Mouse (Mus musculus) T-cell, adult 2 months (primary cell): ENCODE results near the gene Rhbdf2.
A peak's percentile ranks its signal among the peaks of the same experiment; 100 is the strongest.

Experiments
- DNase-seq: peaks from one replicate; pipeline ENCODE4 v3.0.0; 2022; ENCODE audit warnings: low spot score

The Rhbdf2 gene

DNA sequence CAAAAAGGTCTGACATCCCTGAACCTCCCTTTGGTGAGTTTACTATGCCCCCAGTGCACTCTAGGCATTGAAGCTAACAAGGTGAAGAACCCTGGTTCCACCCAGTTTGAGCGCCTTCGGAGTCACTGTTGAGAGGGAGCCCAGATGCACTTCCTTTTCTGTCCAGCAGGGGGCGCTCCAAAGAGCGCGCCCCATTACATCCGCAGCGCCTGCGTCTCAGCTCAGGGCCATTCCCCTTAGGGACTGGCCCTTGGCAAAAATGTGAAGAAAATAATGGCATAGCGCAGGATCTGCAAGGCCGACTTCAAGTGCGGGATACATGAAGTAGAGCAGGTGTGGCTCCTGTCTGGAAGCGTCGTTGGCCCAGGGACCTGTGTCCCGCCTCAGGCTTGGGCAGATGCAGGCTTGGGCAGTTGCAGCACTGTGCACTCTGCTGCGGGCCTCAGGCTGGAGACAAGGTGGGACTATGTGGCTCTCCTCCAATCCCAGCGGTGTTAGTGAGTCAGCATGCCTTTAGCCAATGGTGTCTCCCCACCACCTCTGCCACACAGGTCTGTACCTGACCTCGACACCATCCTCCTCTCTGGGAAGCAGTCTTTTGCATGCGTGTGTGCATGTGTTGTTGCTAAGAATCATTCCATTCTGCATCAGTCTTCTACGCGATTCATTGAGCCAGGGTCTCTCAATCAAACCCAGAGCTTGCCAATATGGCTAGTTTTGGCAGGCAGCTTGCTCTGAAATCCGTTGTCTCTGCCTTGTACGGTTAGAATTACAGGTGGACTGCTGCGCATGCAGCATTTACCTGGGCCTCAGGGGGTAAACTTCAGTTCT is 39.8 kb downstream of the Rhbdf2 start:
- DNase-seq: peak; percentile 68

DNA sequence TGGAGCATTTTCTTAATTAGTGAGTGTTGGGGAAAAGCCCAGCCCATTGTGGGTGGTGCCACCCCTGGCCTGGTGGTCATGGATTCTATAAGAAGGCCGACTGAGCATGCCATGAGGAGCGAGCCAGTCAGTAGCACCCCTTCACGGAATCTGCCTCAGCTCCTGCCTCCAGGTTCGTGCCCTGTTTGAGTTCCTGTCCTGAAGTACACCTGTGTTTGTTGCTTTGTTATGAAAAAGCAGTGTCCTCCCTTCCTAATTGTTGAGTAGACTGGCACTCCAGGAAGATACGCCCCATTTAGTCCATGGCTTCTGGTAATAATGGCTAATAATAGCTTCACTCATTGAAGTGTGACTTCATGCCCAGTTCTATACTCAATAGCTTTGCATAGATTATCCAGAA is 40.5 kb downstream of the Rhbdf2 start, which contains the start of gene Aanat:
Gene Aanat (plus strand): TSS at position 123 of the 400 bp plus-strand sequence.
- no peak for DNase-seq

DNA sequence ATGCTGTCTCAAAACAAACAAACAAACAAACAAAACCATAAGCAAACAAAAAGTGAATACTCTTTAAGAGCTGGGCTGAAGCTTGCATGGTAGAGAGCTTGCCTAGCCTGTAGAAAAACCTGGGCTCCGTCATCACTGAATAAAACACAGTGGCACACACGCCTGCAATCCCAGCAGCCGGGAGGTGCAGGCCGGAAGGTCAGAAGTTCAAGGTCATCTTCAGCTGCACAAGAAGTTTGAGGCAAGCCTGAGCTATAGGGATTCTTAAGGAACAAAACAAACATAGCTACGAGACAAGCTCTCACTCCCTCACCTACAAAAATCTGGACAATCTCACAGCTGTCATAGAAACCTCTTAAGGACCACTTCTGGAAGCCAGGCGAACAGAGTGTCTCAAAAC is 41.1 kb downstream of the Rhbdf2 start:
- no peak for DNase-seq

DNA sequence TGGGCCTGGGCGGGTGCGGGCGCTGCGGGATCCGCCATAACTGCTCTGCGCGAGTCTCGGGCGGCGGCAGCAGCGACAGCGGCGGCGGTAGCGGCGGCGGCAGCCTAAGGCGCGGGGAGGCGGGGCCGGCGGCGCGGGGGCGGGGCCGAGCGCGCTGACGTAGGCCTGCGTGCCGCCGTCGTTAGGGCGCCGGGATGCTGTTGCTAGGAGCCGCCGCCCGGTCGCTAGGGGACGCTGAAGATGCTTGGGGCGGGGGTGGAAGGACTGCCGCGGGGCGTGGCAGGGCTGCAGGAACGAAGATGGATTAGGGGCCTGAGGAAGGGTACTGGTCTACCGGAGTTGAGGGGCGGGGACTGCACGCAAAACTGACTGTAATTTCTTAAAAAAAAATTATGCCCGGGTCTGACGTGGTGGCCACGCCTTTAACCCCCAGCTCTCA is 45.4 kb downstream of the Rhbdf2 start, which contains the start of gene Ube2o:
Gene Ube2o (minus strand): TSS at position 72 of the 439 bp plus-strand sequence.
- DNase-seq: peak; percentile 89

DNA sequence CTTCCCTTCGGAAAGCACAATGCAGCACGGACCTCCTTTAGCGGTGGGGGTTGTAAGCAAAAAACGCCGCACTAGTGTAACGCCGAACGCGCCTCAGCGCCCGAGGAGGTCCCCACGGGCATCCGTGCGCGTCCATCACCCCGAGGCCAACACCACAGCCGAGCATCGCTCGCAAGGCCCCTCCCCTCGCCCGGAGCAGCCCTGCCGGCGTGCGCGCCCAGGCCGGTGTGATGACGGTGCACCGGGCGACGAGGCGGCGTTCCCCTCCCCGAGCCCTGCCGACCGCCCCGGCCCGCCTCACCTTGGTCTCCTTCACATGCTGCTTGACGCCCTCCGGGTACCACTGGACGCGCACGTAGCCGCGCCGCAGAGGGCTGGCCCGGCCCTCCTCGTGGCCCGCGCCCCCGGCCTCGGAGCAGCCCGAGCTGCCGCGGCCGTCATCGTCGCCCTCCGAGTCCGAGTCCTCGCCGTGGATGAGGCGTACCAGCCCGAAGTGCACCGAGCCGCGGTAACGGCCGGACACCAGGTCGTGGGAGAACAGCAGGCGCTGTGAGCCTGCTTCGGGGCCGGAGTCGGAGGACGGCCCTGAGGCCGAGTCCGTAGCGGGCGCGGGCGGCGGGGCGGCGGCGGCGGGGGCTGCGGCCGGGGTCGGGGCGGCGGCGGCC is 46.0 kb downstream of the Rhbdf2 start:
- peak; percentile 40 for DNase-seq

DNA sequence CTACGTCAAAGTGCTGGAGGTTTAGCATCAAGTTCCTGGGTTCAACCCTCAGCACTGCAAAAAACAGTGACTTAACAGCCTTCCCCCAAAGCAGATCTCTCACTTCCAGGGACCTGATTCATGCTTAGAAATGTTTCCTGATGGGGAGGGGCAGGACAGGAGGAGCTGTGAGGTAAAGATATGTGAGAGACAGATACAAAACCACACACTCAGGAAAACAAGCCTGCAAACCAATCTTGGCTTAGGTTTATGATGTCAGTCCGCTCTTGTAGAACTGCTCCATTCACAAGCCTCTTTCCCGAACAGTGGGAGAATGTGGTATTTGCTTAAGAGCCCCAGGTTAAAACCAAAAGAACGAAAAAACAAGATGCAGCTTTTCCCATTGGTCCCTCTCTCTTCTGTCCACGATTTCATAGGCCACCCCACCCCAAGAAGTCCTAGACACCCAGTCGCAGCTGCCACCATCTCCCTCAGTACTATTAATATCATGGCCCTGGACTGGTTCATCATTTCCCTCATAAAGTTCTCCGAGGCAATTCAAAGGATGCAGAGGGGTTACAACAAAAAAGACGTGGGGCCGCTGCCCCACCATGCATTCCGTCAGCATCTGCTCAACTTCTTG is 46.7 kb downstream of the Rhbdf2 start:
- DNase-seq: no peak

DNA sequence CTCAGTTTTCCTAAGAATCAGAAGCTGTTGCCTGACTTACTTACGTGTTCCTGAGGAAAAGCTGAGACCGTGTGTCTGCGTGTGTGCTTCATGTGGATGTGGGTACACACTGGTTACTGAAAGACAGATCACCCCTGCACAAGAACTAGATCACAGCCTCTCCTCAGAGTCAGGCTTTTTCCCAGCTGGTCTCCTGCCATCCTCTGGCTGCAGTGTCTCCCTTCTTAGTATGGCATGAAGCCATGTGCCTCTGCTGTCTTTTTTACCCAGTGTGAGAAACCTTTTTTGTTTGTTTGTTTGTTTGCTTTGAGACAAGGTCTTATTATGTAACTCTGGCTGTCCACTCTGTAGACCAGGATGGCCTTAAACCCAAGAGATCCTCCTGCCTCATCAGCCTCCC is 47.5 kb downstream of the Rhbdf2 start:
- DNase-seq: no peak

DNA sequence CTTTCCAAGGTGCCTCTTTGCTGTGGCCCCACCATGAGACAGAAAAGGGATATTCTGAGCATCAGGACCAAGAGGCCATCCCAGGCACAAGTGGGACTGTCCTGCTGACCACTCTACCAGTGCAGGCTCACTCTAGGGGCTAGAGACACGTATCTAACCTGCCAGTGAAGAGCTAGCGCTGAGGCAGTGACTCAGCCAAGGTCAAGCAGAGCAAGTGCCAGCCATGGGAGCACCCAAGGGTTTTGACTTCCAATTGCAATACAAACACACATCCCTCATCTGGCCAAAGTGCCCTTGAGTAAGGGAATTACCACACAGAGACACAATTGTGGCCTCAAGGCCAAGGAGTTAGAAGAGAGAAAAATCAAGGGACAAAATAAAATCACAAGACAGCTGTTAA is 51.4 kb downstream of the Rhbdf2 start:
- no peak for DNase-seq

DNA sequence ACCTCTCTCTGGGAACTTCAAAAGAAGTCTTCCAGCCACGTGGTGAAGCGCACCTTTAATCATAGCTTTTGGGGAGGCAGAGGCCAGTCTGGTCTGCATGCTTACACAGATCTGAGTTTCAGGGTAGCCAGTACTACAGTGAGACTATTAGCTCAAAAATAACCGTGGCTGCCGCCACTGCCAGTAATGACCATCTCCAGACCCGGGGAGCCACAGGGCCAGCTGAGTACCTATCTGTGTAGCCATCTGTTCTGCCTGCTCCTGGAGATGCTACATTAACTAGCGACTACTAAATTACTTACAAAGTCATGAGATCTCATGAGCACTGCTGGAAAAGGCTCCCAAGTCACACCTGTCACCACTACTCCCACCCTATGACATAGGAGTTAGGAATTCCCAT is 51.8 kb downstream of the Rhbdf2 start:
- no peak for DNase-seq

DNA sequence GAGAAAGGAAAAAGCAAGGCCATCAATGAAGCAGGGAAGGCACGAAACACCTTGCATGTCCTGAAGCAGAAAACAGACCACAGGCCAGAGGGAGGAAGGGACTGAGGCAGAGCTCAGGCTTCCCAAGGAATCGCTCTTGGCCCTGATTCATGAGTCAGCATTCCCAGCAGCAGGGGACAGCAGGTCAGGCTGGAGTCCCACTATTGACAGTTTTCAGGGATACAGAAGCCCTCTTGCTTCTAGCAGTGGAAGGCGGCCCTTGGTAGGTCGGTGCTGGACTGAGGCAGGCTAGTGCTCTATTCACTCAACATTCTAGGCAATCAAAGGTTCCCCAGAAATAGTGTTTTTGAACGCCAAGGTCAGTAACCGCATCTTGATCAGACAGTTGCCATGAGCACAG is 52.3 kb downstream of the Rhbdf2 start:
- no peak for DNase-seq

DNA sequence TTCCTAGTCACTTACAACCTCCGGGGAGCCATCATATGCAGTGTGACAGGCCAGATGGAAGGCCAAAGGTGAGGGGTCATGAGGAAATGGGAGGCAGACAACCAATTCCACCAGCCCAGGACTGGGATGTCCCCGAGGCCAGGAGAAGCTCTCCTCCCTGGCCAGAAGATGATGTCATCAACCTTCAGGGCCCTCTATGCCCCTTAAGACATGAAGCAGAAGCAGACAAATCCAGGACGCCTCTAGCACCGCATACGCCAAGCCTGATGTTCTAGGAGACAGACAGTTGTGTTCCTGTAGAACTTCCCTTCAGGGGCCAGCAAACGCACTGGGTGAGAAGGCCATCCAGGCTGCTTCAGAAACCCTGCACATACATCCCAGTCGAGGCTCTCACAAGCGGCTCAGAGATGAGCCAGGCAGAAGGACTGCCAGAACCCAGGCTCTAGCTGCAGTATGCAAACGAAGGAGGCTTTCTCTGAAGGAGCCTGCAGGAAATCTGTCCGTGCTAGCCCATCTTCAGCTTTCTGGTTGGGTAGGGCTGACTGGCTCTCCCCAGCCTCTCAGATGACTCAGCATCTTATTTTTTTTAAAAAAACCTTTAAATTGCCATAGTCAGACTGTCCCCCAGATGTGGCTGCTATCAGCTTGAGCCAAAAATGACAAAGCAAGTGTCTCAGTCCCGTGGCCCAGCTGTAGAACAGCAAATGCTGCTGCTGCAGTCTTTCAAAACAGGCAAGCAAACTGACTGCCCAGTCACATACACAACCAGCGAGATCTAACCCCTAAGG is 53.9 kb downstream of the Rhbdf2 start:
- no peak for DNase-seq

DNA sequence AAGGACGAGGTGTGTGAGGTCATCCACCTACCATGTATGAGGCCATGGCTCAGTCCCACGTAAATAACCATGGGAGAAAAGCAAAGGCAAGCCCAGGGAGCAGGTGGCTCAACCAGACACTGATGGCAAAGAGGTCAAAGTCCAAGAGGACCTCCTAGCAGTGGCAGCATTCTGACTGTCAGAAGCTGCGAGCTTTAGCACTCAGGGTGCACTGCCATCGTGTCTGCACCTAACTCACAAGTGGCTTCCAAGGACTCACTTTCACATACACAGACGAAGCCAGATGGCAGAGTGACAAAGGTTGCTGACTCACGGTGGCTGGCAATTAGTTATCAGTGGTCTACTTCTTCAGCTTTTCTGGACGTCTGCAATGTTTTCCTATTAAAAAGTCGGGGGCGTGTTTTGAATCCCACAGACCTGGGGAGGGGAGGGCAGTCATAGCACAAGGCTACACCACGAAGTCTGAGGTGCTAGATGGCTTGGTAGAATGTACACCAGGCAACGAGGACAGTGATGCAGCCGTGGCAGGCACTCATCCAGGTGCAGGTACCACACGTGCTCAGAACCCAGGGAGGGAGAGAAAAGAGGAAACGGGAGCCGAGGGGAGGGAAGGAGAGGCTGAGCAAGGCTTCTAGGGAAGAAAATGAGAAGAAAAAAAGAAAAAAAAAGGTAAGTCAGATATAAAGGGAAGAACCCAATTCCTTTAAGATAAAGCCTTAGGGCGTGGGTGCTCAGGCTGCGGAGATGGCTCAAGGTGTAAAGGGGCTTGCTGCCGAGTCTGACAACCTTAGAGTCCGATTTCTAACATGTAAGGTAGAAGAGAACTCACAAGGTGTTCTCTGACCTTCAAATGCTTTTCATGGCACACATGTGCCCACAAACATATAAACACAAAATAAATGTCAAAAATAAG is 54.8 kb downstream of the Rhbdf2 start:
- no peak for DNase-seq

DNA sequence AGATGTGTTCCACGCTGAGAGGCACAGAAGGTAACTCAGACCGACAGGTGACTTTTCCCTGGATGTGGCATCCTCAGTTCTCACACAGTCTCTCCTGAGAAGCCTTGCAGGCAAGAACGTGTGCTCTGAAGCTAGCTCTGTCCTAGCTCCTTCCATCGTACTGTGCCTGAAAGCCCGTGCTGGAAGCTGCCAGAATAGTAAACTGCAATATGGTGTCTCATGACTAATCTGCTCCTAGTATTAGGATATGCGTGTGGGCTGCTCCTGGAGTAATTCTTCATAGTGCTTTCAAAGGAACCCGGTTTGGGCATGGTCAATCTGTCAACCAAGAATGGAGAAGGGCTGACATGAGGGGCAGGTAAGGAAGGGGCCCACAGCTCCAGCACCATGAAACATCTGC is 56.0 kb downstream of the Rhbdf2 start:
- DNase-seq: no peak

DNA sequence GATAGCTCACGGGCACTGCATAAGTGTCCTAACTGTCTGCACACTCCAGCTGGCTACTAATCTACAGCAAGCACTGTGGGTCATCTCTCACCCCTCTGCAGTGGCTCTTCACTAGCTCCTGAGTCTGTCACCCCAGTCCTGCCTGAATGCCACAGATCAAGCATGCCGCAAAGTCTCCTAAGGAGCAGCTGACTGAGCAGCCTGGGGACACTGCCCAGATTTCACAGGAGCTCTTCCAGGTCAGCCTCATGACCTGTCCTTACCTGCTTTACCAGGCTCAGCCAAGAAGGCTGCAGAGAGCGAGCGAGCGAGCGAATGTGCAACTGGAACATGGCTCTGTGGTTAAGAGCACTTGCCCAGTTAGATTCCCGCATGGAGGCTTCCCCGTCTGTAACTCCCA is 59.3 kb downstream of the Rhbdf2 start:
- no peak for DNase-seq

DNA sequence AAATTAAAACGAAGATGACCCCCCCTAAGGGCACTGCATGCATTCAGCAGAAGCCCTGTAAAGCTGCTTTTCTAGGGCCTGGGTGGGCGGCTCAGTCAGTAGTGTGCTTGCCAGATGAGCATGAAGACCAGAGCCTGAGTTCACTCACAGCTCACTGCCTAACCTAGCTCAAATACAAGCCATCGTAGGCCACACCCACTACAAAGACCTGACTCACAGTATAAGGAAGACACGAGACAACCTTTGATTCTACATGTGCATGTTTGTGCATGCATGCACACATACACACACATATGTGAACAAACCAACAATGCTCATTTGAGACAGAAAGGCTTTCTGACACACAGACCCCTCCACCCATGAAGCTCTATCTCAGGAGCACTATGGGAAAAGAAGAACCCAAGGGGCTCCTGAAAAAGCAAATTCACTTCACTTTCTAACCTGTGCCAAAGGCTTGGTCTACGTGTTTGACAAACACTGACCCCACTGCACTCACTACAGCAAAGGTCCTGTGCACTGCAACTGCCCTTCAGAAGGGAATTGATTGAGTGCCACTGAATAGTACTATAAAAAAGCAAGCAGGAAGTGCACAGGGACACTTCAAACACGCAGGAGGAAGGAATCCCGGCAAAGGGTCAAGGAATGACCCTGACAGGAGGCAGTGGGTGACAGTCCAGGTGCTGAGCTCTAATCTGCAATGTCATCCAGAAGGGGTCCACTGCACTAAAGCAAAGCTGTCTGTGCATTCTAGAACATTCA is 61.4 kb downstream of the Rhbdf2 start:
- no peak for DNase-seq

DNA sequence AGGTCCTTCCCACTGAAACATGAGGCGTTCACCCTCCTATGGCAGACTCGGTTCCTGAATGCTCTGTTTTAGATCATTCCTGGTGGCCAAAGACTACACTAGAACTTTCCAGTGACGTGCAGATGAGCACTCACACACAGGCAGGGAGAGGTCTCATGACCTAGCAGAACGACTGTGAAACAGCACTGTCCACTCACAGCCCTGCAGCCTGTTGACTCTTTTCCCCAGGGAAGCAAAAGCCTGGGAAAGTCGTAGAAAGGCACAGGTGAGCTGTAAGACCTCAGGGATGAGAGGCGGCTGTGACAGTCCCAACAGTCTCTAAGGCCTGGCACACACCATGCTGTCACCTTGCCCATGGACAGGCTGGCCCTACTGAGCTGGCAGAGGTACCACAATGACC is 70.5 kb downstream of the Rhbdf2 start:
- no peak for DNase-seq

DNA sequence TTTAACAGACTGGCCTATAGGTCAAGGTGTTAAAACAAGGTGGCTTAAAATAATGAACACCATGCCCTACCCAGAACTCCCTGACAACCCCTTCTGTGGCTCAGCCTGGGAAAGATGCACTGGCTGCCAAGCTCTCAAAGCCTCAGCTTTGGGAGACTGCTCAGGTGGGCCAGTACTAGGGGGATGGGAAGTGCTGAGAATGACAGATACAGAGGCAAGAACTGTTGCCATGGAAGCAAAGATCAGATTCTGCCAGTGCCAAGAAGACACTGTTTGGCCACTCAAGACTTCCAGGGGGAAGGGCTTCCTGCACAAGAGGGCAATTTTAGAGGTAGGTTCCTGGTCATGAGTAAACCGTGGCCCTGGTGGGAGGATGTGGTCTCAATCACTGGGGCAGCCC is 71.2 kb downstream of the Rhbdf2 start:
- no peak for DNase-seq

DNA sequence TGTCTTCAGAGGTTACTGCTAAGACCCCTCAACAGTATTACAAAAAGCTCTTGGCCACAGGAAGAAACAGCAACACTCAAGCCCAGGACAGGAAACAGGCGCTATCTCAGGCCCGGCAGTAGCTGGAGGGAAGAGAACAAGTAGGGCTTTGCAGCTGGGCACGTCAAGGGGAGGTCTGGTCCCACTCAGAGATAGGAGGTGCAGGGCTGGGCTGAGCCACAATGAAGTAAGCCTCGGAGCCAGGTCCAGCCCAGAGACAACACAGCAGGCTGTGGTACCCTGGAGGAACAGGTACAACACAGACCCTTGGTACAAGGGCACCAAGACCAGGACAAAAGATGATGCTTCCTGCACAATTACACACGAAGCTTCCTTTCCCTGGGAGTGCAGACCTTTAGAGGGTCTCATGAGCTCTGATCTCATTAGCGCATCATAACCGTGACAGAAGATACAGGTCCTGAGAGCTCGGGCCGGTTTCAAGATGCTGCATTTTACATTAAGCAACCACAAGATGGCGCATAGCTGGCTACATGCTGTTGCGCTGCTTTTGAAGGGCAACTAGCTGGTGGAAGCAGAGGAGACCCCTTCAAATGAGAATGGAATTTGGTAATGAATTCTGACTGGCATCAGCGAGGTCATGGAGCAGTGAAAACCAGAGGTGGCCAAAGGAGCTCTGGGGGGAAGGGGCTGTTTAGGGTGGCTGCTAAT is 72.5 kb downstream of the Rhbdf2 start:
- peak; percentile 38 for DNase-seq

DNA sequence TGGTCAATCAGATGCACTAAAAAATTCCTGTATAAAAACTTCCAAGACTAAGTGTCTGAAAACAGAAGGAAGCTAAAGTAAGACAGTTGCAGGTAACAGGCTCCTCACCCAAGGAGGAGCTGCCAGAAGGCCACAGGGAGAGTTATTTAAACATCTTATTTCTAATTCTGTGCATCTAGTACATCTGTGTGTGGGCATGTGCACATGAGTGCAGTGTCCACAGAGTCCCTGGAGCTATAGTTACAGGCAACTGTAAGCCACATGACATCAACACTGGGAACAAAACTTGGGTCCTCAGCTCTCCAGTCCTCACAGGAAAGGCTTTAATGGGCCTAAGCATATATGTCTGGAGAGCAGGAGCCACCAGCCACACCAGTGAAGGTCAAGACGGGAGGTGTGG is 74.6 kb downstream of the Rhbdf2 start:
- DNase-seq: no peak

DNA sequence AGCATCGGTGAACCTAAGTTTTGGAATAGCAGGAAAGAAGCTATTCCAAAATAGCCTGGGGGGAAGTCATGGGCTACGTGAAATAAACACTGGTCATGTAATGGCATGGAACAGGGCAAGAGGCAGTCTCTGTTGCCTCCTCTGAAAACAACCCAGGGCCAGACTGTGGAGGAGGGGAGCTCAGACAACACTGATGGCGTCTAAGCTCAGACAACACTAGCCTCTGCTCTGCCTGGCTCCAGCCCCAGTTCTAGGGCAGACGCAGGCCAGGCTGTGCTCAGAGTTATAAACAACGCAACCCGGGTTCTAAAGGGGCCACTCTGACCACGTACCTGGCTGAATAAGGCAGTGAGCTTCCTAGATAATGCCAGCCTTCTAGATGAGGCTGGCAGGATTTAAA is 76.1 kb downstream of the Rhbdf2 start:
- no peak for DNase-seq
